Mouse (Mus musculus) MEL (cell line): ENCODE results near the gene Slc35g3. TPM values are rescaled to one million over a fixed set of nuclear protein-coding genes. Genes with fewer than 3 reads are reported as not detected.

Experiments
- DNase-seq: peaks from one replicate; pipeline ENCODE4 v3.0.0; 2011; ENCODE audit warnings: low read depth, low spot score
- H3K27ac ChIP-seq: 2 replicates; pipeline ENCODE4 v1.5.1; 2012; ENCODE audit warnings: low read depth, mild to moderate bottlenecking, control low read depth, low read length, moderate library complexity; ENCODE audit not compliant: control insufficient read depth
- H3K27me3 ChIP-seq, 2 experiments: fragments of 150-350 bp in 1 of 2; sonication (generic) in 1 of 2; 2 replicates each; pipeline ENCODE4 v1.6.1; 2012; ENCODE audit warnings: low read length in 2 of 2, mild to moderate bottlenecking in 2 of 2, improper control_type of control experiment in 1 of 2, moderate library complexity in 1 of 2; ENCODE audit not compliant: insufficient read depth in 2 of 2, control insufficient read depth in 1 of 2
- H3K36me3 ChIP-seq, 2 experiments: 2 replicates each; pipeline ENCODE4 v1.6.1; 2012 to 2014; ENCODE audit warnings: low read length in 2 of 2, improper control_type of control experiment in 1 of 2, inconsistent platforms in 1 of 2, mild to moderate bottlenecking in 1 of 2; ENCODE audit not compliant: insufficient read depth in 2 of 2, control insufficient read depth in 1 of 2
- H3K4me1 ChIP-seq, 2 experiments: fragments of 150-350 bp in 1 of 2; sonication (generic) in 1 of 2; 2 replicates each; pipeline ENCODE4 v1.6.1; 2012; ENCODE audit warnings: low read length in 2 of 2, improper control_type of control experiment in 1 of 2, mild to moderate bottlenecking in 1 of 2; ENCODE audit not compliant: insufficient read depth in 2 of 2, control insufficient read depth in 1 of 2
- H3K4me3 ChIP-seq, 2 experiments: fragments of 150-350 bp in 1 of 2; sonication (generic) in 1 of 2; 2 replicates each; pipeline ENCODE4 v1.5.1; 2012; ENCODE audit warnings: low read depth in 2 of 2, low read length in 2 of 2, mild to moderate bottlenecking in 2 of 2, moderate library complexity in 2 of 2, control low read depth in 1 of 2, improper control_type of control experiment in 1 of 2; ENCODE audit not compliant: control insufficient read depth in 1 of 2, insufficient read depth in 1 of 2
- H3K79me2 ChIP-seq: 2 replicates; pipeline ENCODE4 v1.6.1; 2012; ENCODE audit warnings: mild to moderate bottlenecking, low read length, moderate library complexity; ENCODE audit not compliant: control insufficient read depth, poor library complexity, insufficient read depth
- H3K9ac ChIP-seq: 2 replicates; pipeline ENCODE4 v1.6.1; 2012; ENCODE audit warnings: low read depth, mild to moderate bottlenecking, control low read depth, low read length, moderate library complexity; ENCODE audit not compliant: control insufficient read depth, poor library complexity, severe bottlenecking
- H3K9me3 ChIP-seq: fragments of 150-350 bp; sonication (generic); replicated peaks from 2 replicates; pipeline ENCODE4 v1.6.1; 2012; ENCODE audit warnings: mild to moderate bottlenecking, low read length, improper control_type of control experiment, moderate library complexity; ENCODE audit not compliant: insufficient read depth
- BHLHE40 ChIP-seq: IDR thresholded peaks from 2 replicates; pipeline ENCODE4 v1.6.1; 2012; ENCODE audit warnings: low read depth, mild to moderate bottlenecking, inconsistent platforms, low read length, improper control_type of control experiment, borderline replicate concordance
- CHD1 ChIP-seq: IDR thresholded peaks from 2 replicates; pipeline ENCODE4 v1.6.1; 2012; ENCODE audit warnings: low read depth, mild to moderate bottlenecking, inconsistent platforms, low read length, improper control_type of control experiment
- CHD2 ChIP-seq: IDR thresholded peaks from 2 replicates; pipeline ENCODE4 v1.6.1; 2011; ENCODE audit warnings: low read length, improper control_type of control experiment
- E2F4 ChIP-seq: IDR thresholded peaks from 2 replicates; pipeline ENCODE4 v1.6.1; 2011; ENCODE audit warnings: low read depth, low read length, improper control_type of control experiment, borderline replicate concordance
- ELF1 ChIP-seq: IDR thresholded peaks from 2 replicates; pipeline ENCODE4 v1.6.1; 2014; ENCODE audit warnings: low read depth, mild to moderate bottlenecking, inconsistent platforms, low read length, improper control_type of control experiment, moderate library complexity
- EP300 ChIP-seq, 2 experiments: IDR thresholded peaks; 2 replicates each; pipeline ENCODE4 v1.6.1; 2011; ENCODE audit warnings: improper control_type of control experiment in 2 of 2, low read length in 2 of 2, low read depth in 1 of 2, mild to moderate bottlenecking in 1 of 2
- ETS1 ChIP-seq: IDR thresholded peaks from 2 replicates; pipeline ENCODE4 v1.6.1; 2012; ENCODE audit warnings: low read depth, mild to moderate bottlenecking, inconsistent platforms, low read length, improper control_type of control experiment, moderate library complexity
- GABPA ChIP-seq: IDR thresholded peaks from 2 replicates; pipeline ENCODE4 v1.6.1; 2012; ENCODE audit warnings: low read depth, mild to moderate bottlenecking, inconsistent platforms, low read length, improper control_type of control experiment, moderate library complexity
- GATA1 ChIP-seq: IDR thresholded peaks from 2 replicates; pipeline ENCODE4 v1.6.1; 2011; ENCODE audit warnings: low read depth, low read length, improper control_type of control experiment
- KAT2A ChIP-seq: conservative IDR thresholded peaks from 2 replicates; pipeline ENCODE4 v1.6.1; 2012; ENCODE audit warnings: low read depth, low read length, improper control_type of control experiment, inconsistent platforms
- MAFK ChIP-seq: IDR thresholded peaks from 2 replicates; pipeline ENCODE4 v1.6.1; 2011; ENCODE audit warnings: low read depth, mild to moderate bottlenecking, low read length, improper control_type of control experiment, borderline replicate concordance
- MAX ChIP-seq: IDR thresholded peaks from 2 replicates; pipeline ENCODE4 v1.6.1; 2011; ENCODE audit warnings: low read length, improper control_type of control experiment
- MAZ ChIP-seq: IDR thresholded peaks from 2 replicates; pipeline ENCODE4 v1.6.1; 2012; ENCODE audit warnings: low read depth, mild to moderate bottlenecking, inconsistent platforms, low read length, improper control_type of control experiment
- MEF2A ChIP-seq: IDR thresholded peaks from 2 replicates; pipeline ENCODE4 v1.6.1; 2014; ENCODE audit warnings: low read depth, mild to moderate bottlenecking, inconsistent platforms, low read length, improper control_type of control experiment; ENCODE audit not compliant: poor library complexity, insufficient replicate concordance, severe bottlenecking; ENCODE audit errors: extremely low read depth
- MXI1 ChIP-seq: IDR thresholded peaks from 2 replicates; pipeline ENCODE4 v1.6.1; 2011; ENCODE audit warnings: mild to moderate bottlenecking, low read depth, low read length, improper control_type of control experiment
- MYC ChIP-seq: IDR thresholded peaks from 2 replicates; pipeline ENCODE4 v1.6.1; 2011; ENCODE audit warnings: low read depth, mild to moderate bottlenecking, low read length, improper control_type of control experiment, moderate library complexity
- NRF1 ChIP-seq: IDR thresholded peaks from 2 replicates; pipeline ENCODE4 v1.6.1; 2014; ENCODE audit warnings: low read depth, mild to moderate bottlenecking, inconsistent platforms, low read length, improper control_type of control experiment, moderate library complexity; ENCODE audit not compliant: poor library complexity, insufficient read depth, severe bottlenecking
- POLR2A ChIP-seq, 2 experiments: IDR thresholded peaks; 2 replicates each; pipeline ENCODE4 v1.6.1; 2011 to 2012; ENCODE audit warnings: low read length in 2 of 2, mild to moderate bottlenecking in 2 of 2, control low read depth in 1 of 2, improper control_type of control experiment in 1 of 2, low read depth in 1 of 2, moderate library complexity in 1 of 2; ENCODE audit not compliant: control insufficient read depth in 1 of 2, insufficient read depth in 1 of 2, poor library complexity in 1 of 2
- RAD21 ChIP-seq: IDR thresholded peaks from 2 replicates; pipeline ENCODE4 v1.6.1; 2011; ENCODE audit warnings: mild to moderate bottlenecking, low read depth, low read length, improper control_type of control experiment
- SIN3A ChIP-seq: IDR thresholded peaks from 2 replicates; pipeline ENCODE4 v1.6.1; 2012; ENCODE audit warnings: low read length, improper control_type of control experiment, inconsistent platforms
- SMC3 ChIP-seq: IDR thresholded peaks from 2 replicates; pipeline ENCODE4 v1.6.1; 2011; ENCODE audit warnings: low read depth, low read length, improper control_type of control experiment
- TAL1 ChIP-seq: IDR thresholded peaks from 2 replicates; pipeline ENCODE4 v1.6.1; 2012; ENCODE audit warnings: mild to moderate bottlenecking, inconsistent platforms, low read length, moderate library complexity, mixed read lengths
- TCF12 ChIP-seq: IDR thresholded peaks from 2 replicates; pipeline ENCODE4 v1.6.1; 2014; ENCODE audit warnings: low read depth, mild to moderate bottlenecking, inconsistent platforms, low read length, improper control_type of control experiment, moderate library complexity
- UBTF ChIP-seq: IDR thresholded peaks from 2 replicates; pipeline ENCODE4 v1.6.1; 2012; ENCODE audit warnings: low read depth, mild to moderate bottlenecking, inconsistent platforms, low read length, improper control_type of control experiment, moderate library complexity, borderline replicate concordance; ENCODE audit not compliant: insufficient read depth
- USF1 ChIP-seq: IDR thresholded peaks from 2 replicates; pipeline ENCODE4 v1.6.1; 2014; ENCODE audit warnings: low read depth, mild to moderate bottlenecking, inconsistent platforms, low read length, improper control_type of control experiment, moderate library complexity
- USF2 ChIP-seq, 2 experiments: IDR thresholded peaks; 2 replicates each; pipeline ENCODE4 v1.6.1; 2011 to 2012; ENCODE audit warnings: improper control_type of control experiment in 2 of 2, low read length in 2 of 2, borderline replicate concordance in 1 of 2, inconsistent platforms in 1 of 2, low read depth in 1 of 2, mild to moderate bottlenecking in 1 of 2; ENCODE audit not compliant: insufficient read depth in 1 of 2
- ZC3H11A ChIP-seq: IDR thresholded peaks from 2 replicates; pipeline ENCODE4 v1.6.1; 2012; ENCODE audit warnings: low read depth, mild to moderate bottlenecking, inconsistent platforms, low read length, improper control_type of control experiment
- ZKSCAN1 ChIP-seq: IDR thresholded peaks from 2 replicates; pipeline ENCODE4 v1.6.1; 2012; ENCODE audit warnings: low read depth, mild to moderate bottlenecking, inconsistent platforms, low read length, improper control_type of control experiment, moderate library complexity
- polyA plus RNA-seq, 2 experiments: library from polyadenylated mRNA; stranded (reverse) in 1 of 2; unstranded in 1 of 2; fragments of >175 nt in 1 of 2; fragments of >200 nt in 1 of 2; gene quantifications; 2 replicates each; pipeline versions ENCODE4 v1.2.1 to v1.2.4; 2012; ENCODE audit warnings: low replicate concordance in 2 of 2, low read depth in 1 of 2; ENCODE audit not compliant: insufficient read length in 2 of 2, insufficient read depth in 1 of 2, missing spikeins in 1 of 2
- total RNA-seq: library from RNA; depleted of rRNA; stranded (reverse); fragments of 300-350 nt; gene quantifications from 2 replicates; pipeline ENCODE4 v1.2.3, GENCODE M21; 2012

Gene Slc35g3
- total and polyA plus RNA-seq, 3 experiments = 0.08 to 0.22 TPM; not detected in 1

DNA sequence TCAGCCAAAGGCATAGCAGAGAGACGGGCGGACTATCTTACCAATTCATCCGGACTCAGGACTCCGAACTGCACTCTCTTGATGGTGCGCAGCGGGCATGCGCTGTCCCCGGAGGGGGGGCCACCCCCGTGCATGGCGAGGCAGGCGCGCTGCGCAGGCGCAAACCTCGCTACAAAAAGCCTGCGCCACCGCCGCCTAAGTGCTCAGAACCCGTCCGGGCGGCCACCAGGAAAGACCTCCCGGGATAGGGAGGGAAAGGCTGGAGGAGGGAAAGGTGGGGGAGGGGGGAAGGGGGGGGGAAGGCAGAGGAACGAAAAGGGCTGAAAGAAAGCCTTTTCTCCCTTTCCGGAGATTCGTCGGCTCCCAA is 3.7 kb downstream of the Slc35g3 start:
- no peaks in the 10 kb centered on the region for H3K27me3 ChIP-seq

GRCm38 (mm10) chr11:69757303-69758089 is 4.3 kb downstream of the Slc35g3 start:
- H3K36me3 ChIP-seq = peaks cover 0 to 37% of the 10 kb centered on the region in 2 experiments; a peak in 2 of 4 replicates
- H3K4me1 ChIP-seq = peaks cover 15 to 29% of the 10 kb centered on the region in 2 experiments
- TF ChIP-seq SIN3A (peak; percentile 86; the same call in 1 of the 2 replicates), EP300 (IDR thresholded peaks at IDR 0.05; ENCODE audit: low read depth in 1 of 2, low read length in 2 of 2) (peak in 1 of 2 experiments; percentile 56; a peak in 1 of 4 replicates), NRF1 (no peak), TAL1 (no peak), GATA1 (peak; percentile 4; the same call in 1 of the 2 replicates), MXI1 (peak; percentile 71; the same call in 1 of the 2 replicates), CHD1 (peak; percentile 87), ETS1 (0 out of 2 replicates have a peak, but pooled peaks have one; percentile 11), E2F4 (0 out of 2 replicates have a peak, but pooled peaks have one; percentile 10)
- H3K27ac ChIP-seq = peak overlapping the region; percentile 91
- no peak for DNase-seq
- H3K9me3 ChIP-seq = no peaks in the 10 kb centered on the region
- no peaks in the 10 kb centered on the region for H3K27me3 ChIP-seq
- peaks cover 47% of the 10 kb centered on the region for H3K79me2 ChIP-seq
- H3K4me3 ChIP-seq = peak overlapping the region; percentile 85 to 92
- peak overlapping the region; percentile 88 for H3K9ac ChIP-seq

More for the DNA sequence above, 3.7 kb downstream of the Slc35g3 start:
- H3K9me3 ChIP-seq = no peaks in the 10 kb centered on the region
- H3K4me1 ChIP-seq = peaks cover 10 to 23% of the 10 kb centered on the region in 2 experiments
- peak overlapping the region; percentile 88 for H3K9ac ChIP-seq
- peak; percentile 98 for DNase-seq
- peak overlapping the region; percentile 98 for H3K27ac ChIP-seq
- TF ChIP-seq CHD2 (peak; percentile 21; the same call in 1 of the 2 replicates), UBTF (0 out of 2 replicates have a peak, but pooled peaks have one; percentile 2), ETS1 (no peak; the same call in 1 of the 2 replicates), EP300 (IDR thresholded peaks at IDR 0.05; ENCODE audit: low read depth in 1 of 2, low read length in 2 of 2) (peak in 1 of 2 experiments; percentile 62; a peak in 1 of 4 replicates), BHLHE40 (peak; percentile 69), ELF1 (0 out of 2 replicates have a peak, but pooled peaks have one; percentile 36), MEF2A (0 out of 2 replicates have a peak, but pooled peaks have one; percentile 39), TCF12 (peak; percentile 77), MXI1 (peak; percentile 72; the same call in 1 of the 2 replicates), USF2 (IDR thresholded peaks at IDR 0.05; ENCODE audit: borderline replicate concordance in 1 of 2, insufficient read depth in 1 of 2, low read depth in 1 of 2, low read length in 2 of 2) (no peak), MYC (peak; percentile 52; the same call in 1 of the 2 replicates), ZKSCAN1 (no peak), GATA1 (no peak), MAFK (0 out of 2 replicates have a peak, but pooled peaks have one; percentile 35), POLR2A (IDR thresholded peaks at IDR 0.05; ENCODE audit: control insufficient read depth in 1 of 2, insufficient read depth in 1 of 2, low read depth in 1 of 2, low read length in 2 of 2, poor library complexity in 1 of 2) (no peak), GABPA (0 out of 2 replicates have a peak, but pooled peaks have one; percentile 74), SMC3 (peak; percentile 24; the same call in 1 of the 2 replicates), NRF1 (peak; percentile 92), MAZ (peak; percentile 96), MAX (peak; percentile 84), ZC3H11A (peak; percentile 31), RAD21 (no peak), USF1 (peak; percentile 40; the same call in 1 of the 2 replicates), KAT2A (peak; percentile 58)
- H3K36me3 ChIP-seq = peaks cover 0 to 32% of the 10 kb centered on the region in 2 experiments; a peak in 2 of 4 replicates
- peaks cover 42% of the 10 kb centered on the region for H3K79me2 ChIP-seq
- H3K4me3 ChIP-seq = peak overlapping the region; percentile 85 to 92
